Mouse (Mus musculus): Measurements from ENCODE around the gene Prkcb. TPM values are rescaled to one million over a fixed set of nuclear protein-coding genes. Genes with fewer than 3 reads are reported as not detected.

The Prkcb gene
- polyA plus RNA-seq, 1 experiment = 0.83 TPM

DNA sequence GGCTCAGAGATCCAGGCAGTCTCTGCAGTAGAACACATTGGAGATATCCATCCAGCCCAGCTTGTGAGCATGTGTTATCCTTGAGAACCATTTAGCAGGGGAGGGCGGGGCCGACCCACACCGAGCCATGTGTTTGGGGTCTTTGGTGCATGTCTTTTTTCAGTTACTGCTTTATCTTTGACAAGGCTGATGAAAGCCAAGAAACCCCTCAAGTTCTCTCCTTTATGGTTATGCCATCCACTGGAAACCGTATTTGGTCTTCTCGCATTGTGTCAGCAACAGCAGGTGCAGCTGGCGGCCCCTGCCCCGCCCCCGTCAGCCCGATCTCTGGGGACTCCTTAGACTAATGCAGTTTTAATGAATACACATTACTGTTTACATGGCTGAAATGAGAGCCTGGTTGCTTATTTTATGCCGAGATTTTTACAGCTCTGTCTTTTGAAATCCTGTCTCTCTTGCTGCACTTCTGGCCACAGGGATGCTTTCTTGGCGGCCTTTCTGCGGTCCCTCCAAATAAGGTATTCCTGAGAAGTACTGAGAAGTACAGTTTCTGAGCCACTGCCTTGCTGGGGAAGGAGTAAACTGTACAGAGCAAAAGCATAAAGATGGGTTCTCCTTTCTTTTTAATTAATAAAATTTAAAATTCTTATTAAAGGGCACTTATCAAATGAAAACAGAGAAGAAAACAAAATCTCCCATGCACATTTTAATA lies 64.2 kb downstream of the Prkcb start:
- no peaks in the 10 kb centered on the region; the same call in 1 of the 2 replicates for H3K9me3 ChIP-seq
- TF ChIP-seq GATA1 (IDR thresholded peaks at IDR 0.05; ENCODE audit: borderline replicate concordance, low read length) (no peak), FLI1 (IDR thresholded peaks at IDR 0.05; ENCODE audit: low read length) (no peak)
- H3K36me3 ChIP-seq (replicated peaks; ENCODE audit: low read length) = no peaks in the 10 kb centered on the region
- H3K4me3 ChIP-seq (replicated peaks) = no peak overlapping the region
- peaks cover 26% of the 10 kb centered on the region for H3K27me3 ChIP-seq (replicated peaks)
- H3K4me1 ChIP-seq = peaks cover 3% of the 10 kb centered on the region; the same call in 1 of the 2 replicates

DNA sequence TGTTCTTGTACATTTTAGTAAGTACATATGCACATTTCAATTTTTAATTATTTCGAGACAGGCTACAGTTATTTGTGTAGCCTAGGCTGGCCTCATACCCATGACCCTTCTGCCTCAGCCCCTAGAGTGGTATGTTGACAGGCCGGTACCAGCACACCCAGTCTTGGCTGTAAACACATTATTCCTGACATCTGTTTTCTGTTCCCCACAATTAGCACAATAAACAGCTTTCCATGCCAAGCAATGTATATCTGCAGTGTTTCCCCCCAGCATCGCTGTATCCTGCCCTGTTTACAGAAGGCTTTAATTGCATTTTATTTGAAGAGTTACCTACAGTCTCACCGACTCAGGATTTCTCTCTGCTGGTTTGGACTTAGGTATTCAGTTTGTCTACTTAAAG lies 64.8 kb downstream of the Prkcb start:
- H3K4me1 ChIP-seq = no peaks in the 10 kb centered on the region
- no peak for TF ChIP-seq FLI1 (IDR thresholded peaks at IDR 0.05; ENCODE audit: low read length)
- H3K9me3 ChIP-seq = no peaks in the 10 kb centered on the region; the same call in 1 of the 2 replicates
- H3K36me3 ChIP-seq (replicated peaks; ENCODE audit: low read length) = no peaks in the 10 kb centered on the region
- no peak overlapping the region for H3K4me3 ChIP-seq (replicated peaks)
- peaks cover 25% of the 10 kb centered on the region for H3K27me3 ChIP-seq (replicated peaks)

DNA sequence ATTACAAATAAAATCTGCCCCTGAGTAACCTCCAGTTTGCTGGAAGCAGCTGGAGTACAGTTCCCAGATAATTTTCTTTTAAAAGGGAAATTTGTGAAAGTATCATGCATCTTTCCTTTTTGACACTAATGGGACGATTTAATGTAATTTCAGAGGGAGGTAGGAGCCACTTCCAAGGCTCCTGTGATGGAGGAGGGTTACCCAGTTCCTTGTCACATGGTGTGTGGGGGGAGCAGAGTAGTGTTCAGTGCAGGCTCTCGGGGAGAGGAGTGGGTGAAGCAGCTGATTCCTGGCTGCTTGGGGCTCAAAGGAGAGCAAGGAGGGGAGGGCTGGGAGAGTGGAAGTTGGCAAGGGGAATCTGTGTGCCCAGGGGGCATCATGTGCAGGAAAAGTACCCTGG lies 68.4 kb downstream of the Prkcb start:
- Histone ChIP-seq H3K4me3 (replicated peaks) (no peak overlapping the region), H3K9me3 (peaks cover 14% of the 10 kb centered on the region), H3K27me3 (replicated peaks) (peaks cover 10% of the 10 kb centered on the region), H3K4me1 (no peaks in the 10 kb centered on the region), H3K36me3 (replicated peaks; ENCODE audit: low read length) (no peaks in the 10 kb centered on the region)
- TF ChIP-seq FLI1 (IDR thresholded peaks at IDR 0.05; ENCODE audit: low read length) (no peak), GATA1 (IDR thresholded peaks at IDR 0.05; ENCODE audit: borderline replicate concordance, low read length) (no peak)

DNA sequence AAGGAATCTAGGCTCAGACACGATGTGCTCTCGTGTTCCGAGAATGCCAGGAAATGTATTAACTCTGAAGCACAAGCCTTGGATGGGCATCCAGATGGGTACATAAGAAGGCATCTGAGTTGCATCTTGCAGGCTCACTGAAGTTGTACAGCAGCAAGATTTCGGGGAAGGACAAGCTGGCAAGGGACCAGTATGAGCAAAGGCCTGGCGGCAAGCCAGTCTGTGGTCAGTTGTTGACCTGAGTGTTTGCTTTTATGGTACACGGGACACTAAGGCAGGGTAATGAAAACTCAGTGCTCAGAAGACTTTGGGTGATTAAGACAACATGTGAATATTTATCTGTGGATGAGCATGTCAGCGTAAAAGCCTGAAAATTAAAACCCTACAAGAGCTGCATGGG lies 69.3 kb downstream of the Prkcb start:
- H3K36me3 ChIP-seq (replicated peaks; ENCODE audit: low read length) = no peaks in the 10 kb centered on the region
- peaks cover 9% of the 10 kb centered on the region for H3K27me3 ChIP-seq (replicated peaks)
- H3K4me3 ChIP-seq (replicated peaks) = no peak overlapping the region
- TF ChIP-seq FLI1 (IDR thresholded peaks at IDR 0.05; ENCODE audit: low read length) = no peak
- no peak for TF ChIP-seq GATA1 (IDR thresholded peaks at IDR 0.05; ENCODE audit: borderline replicate concordance, low read length)
- peaks cover 14% of the 10 kb centered on the region for H3K9me3 ChIP-seq
- H3K4me1 ChIP-seq = no peaks in the 10 kb centered on the region

DNA sequence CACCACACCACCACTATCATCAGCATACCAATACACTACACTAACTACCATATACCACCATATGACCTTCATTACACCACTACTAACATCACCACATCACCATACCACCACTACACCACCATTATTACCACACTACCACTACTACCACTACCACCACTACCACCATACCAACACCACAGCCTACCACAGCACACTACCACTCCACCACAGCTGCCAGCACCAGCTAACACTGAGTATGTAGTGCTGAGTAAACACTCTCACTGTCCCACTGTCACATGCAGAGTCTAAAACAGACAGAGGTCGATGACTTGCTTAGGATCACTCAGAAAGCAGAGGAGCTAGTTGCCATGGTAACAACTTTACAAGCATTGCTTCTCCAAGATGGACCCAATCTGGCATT lies 78.1 kb downstream of the Prkcb start:
- Histone ChIP-seq H3K9me3 (peaks cover 19% of the 10 kb centered on the region), H3K27me3 (replicated peaks) (peaks cover 16% of the 10 kb centered on the region), H3K4me1 (peaks cover 17% of the 10 kb centered on the region; the same call in 1 of the 2 replicates), H3K4me3 (replicated peaks) (peak overlapping the region; percentile 62), H3K36me3 (replicated peaks; ENCODE audit: low read length) (no peaks in the 10 kb centered on the region)
- TF ChIP-seq FLI1 (IDR thresholded peaks at IDR 0.05; ENCODE audit: low read length) (no peak), GATA1 (IDR thresholded peaks at IDR 0.05; ENCODE audit: borderline replicate concordance, low read length) (no peak)

DNA sequence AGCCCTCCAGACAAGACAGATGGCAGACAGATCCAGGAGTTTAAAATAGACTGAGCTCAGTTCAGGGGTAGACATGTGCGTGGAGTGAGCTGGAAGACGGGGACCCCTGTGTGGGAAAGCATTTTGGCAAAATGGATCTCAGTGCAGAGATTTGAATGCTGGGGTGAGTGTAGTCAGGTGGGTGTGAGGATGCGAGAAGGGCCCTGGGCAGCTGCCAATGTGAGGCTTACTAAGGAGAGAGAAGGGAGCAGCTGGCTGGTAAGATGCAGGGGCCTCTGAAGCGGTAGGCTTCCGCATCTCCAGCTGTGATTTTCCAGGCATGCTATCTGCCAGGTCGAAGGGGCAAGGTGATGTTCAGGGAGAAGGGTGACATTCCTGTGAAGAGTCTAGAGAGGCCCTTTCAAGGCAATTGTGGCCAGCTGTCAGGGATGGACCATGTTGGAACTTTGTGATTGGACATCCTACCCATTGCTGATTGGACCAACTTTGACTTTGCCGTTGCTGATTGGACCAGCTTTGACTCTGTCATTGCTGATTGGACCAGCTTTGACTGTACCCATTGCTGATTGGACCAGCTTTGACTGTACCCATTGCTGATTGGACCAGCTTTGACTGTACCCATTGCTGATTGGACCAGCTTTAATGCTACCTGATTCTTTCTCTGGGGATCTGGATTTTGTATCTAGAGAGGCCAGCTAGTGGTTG lies 78.9 kb downstream of the Prkcb start:
- Histone ChIP-seq H3K4me3 (replicated peaks) (no peak overlapping the region), H3K4me1 (peaks cover 17% of the 10 kb centered on the region; the same call in 1 of the 2 replicates), H3K9me3 (peaks cover 19% of the 10 kb centered on the region), H3K27me3 (replicated peaks) (peaks cover 20% of the 10 kb centered on the region), H3K36me3 (replicated peaks; ENCODE audit: low read length) (no peaks in the 10 kb centered on the region)
- TF ChIP-seq FLI1 (IDR thresholded peaks at IDR 0.05; ENCODE audit: low read length) (no peak), GATA1 (IDR thresholded peaks at IDR 0.05; ENCODE audit: borderline replicate concordance, low read length) (no peak)

DNA sequence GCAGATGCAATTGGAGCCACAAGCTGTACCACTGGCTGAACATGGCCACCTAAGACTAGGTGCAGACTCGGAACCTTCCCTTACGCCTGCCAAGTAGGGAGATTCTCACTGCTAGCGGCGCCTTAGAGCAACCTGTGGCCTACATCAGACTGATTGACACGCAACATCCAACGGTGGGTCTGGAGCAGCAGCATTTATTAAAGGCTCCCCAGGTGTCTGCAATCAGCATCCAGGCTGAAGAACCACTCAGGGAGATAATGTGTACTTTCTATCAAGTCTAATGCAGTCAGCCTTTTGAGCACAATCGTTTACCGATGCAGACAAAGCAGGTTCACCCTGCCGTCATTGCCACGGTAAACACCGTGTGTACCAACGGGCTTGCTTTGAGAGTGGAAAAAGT lies 81.9 kb downstream of the Prkcb start:
- H3K4me3 ChIP-seq (replicated peaks) = no peak overlapping the region
- H3K36me3 ChIP-seq (replicated peaks; ENCODE audit: low read length) = no peaks in the 10 kb centered on the region
- H3K9me3 ChIP-seq = peaks cover 9% of the 10 kb centered on the region; the same call in 1 of the 2 replicates
- TF ChIP-seq GATA1 (IDR thresholded peaks at IDR 0.05; ENCODE audit: borderline replicate concordance, low read length) (no peak), FLI1 (IDR thresholded peaks at IDR 0.05; ENCODE audit: low read length) (no peak)
- H3K27me3 ChIP-seq (replicated peaks) = peaks cover 18% of the 10 kb centered on the region
- peaks cover 17% of the 10 kb centered on the region; the same call in 1 of the 2 replicates for H3K4me1 ChIP-seq

DNA sequence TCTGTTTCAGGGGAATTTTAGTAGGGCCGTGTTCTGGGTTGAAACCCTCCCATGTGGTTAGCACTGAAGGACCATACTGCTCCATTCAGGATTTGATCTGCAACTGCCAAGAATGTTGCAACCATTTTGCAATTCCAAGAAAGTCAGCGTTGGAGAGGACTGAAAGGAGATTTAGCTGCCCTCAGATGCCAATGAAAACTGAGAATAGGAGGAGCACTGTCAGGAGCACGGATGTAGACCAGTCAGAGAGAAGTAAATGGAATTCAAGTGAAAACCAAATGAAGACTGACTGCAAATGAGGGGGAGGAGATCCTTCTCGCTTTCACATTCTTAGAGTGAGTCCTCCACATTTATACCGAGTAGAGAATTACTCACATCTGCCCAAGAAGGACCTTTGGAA lies 83.4 kb downstream of the Prkcb start:
- no peak overlapping the region for H3K4me3 ChIP-seq (replicated peaks)
- TF ChIP-seq GATA1 (IDR thresholded peaks at IDR 0.05; ENCODE audit: borderline replicate concordance, low read length) (no peak), FLI1 (IDR thresholded peaks at IDR 0.05; ENCODE audit: low read length) (no peak)
- H3K27me3 ChIP-seq (replicated peaks) = peaks cover 18% of the 10 kb centered on the region
- H3K9me3 ChIP-seq = 0 out of 2 replicates have a peak, but pooled peaks cover 6% of the 10 kb centered on the region
- H3K36me3 ChIP-seq (replicated peaks; ENCODE audit: low read length) = no peaks in the 10 kb centered on the region
- H3K4me1 ChIP-seq = peaks cover 19% of the 10 kb centered on the region

DNA sequence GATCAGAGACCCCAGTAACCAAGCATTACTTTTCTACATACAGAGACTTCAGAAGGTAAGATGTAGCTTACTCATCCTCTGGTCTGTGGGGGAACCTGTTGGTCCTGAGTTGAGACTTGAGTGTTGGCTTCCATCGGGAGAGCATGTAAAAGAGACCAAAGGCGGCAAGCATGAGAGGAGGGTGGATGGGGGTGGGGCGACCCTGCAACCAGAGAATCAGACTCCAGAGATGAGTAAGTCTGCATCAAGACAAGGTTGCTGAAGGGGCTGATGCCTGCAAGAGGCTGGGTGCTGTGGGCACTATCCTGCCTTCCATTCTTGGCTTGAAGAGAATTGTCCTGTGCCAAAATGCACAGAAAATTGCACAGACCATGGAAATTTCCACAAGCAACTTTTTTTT lies 83.8 kb downstream of the Prkcb start:
- H3K27me3 ChIP-seq (replicated peaks) = peaks cover 17% of the 10 kb centered on the region
- no peak overlapping the region for H3K4me3 ChIP-seq (replicated peaks)
- H3K4me1 ChIP-seq = peaks cover 22% of the 10 kb centered on the region
- TF ChIP-seq FLI1 (IDR thresholded peaks at IDR 0.05; ENCODE audit: low read length) (no peak), GATA1 (IDR thresholded peaks at IDR 0.05; ENCODE audit: borderline replicate concordance, low read length) (no peak)
- no peaks in the 10 kb centered on the region for H3K36me3 ChIP-seq (replicated peaks; ENCODE audit: low read length)
- H3K9me3 ChIP-seq = 0 out of 2 replicates have a peak, but pooled peaks cover 6% of the 10 kb centered on the region

DNA sequence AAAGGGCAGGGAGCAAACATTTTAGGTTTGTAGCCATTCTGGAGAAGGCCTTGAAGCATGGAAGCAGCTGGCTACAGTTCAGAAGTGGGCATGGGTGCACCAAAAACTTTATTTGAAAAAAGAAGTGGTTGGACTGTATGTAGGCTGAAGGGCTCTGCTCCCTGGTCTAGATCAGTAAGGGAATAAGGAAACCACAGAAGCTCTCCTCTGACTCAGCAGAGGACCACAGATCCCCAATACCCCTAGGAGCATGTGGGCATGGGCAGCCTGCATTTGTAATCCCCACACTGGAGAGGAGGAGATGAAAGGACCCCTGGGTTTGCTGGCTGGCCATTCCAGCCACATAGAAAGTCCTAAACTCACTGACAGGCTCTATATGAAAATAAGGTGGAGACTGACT lies 88.3 kb downstream of the Prkcb start:
- Histone ChIP-seq H3K27me3 (replicated peaks) (peaks cover 18% of the 10 kb centered on the region), H3K36me3 (replicated peaks; ENCODE audit: low read length) (no peaks in the 10 kb centered on the region), H3K4me3 (replicated peaks) (no peak overlapping the region), H3K4me1 (peaks cover 28% of the 10 kb centered on the region), H3K9me3 (no peaks in the 10 kb centered on the region)
- TF ChIP-seq FLI1 (IDR thresholded peaks at IDR 0.05; ENCODE audit: low read length) = no peak
- TF ChIP-seq GATA1 (IDR thresholded peaks at IDR 0.05; ENCODE audit: borderline replicate concordance, low read length) = no peak

Measured in megakaryocyte, embryonic 14.5 days (primary cell).